Mouse (Mus musculus): Measurements from ENCODE around the gene St8sia1. TPM values are rescaled to one million over a fixed set of nuclear protein-coding genes. Genes with fewer than 3 reads are reported as not detected.
A peak's percentile ranks its signal among the peaks of the same experiment; 100 is the strongest.

Gene St8sia1
- polyA plus RNA-seq, 1 experiment from 2014 or later: 4.7 TPM

DNA sequence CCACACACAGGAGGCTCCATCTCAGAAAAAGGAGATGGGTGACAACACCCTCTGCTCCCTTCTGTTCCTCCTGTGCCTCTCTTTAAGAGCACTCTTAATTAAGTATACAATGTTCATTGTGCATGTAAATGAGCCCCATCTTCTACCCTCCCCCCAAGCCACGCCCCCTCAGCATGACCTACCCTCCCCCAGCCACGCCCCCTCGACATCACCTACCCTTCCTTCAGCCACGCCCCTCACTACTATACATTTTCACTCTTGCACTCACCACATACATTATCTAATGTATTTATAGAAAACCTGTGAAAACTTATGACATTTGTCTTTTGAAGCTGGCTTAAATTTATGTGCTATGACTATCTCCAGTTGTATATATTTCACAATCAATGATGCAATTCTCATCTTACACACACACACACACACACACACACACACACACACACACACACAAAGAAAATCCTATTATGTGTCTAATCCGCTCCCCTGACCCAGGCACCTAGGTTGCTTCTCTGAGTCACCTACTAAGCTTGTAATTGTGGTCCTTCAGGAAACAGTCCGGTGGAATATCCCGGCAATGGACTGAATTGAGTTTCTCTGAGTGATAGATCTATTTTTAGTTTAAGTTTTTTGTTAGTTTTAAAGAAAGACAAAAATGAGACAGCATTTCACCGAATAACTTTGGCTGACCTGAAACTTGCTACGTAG, 37.2 kb downstream of the St8sia1 start:
- WGBS: 89% methylated on average over 9 of the region's 9 CpGs
- H3K4me3 ChIP-seq (ENCODE audit: low read depth, low read length): no peak overlapping the region
- H3K4me2 ChIP-seq (ENCODE audit: low read length): no peak overlapping the region
- no peaks in the 10 kb centered on the region for H3K36me3 ChIP-seq (ENCODE audit: control insufficient read depth, insufficient read depth, low read length)
- H3K9ac ChIP-seq (ENCODE audit: low read length): no peak overlapping the region
- no peak overlapping the region for H3K27ac ChIP-seq (ENCODE audit: low read depth, low read length)
- no peaks in the 10 kb centered on the region for H3K27me3 ChIP-seq (replicated peaks; ENCODE audit: control insufficient read depth, insufficient read depth, low read length)
- no peak for ATAC-seq
- H3K9me3 ChIP-seq (replicated peaks; ENCODE audit: control insufficient read depth, low read length): no peaks in the 10 kb centered on the region
- no peak for DNase-seq (ENCODE audit: low spot score)
- H3K4me1 ChIP-seq (ENCODE audit: control insufficient read depth, insufficient read depth, low read length): peaks cover 2% of the 10 kb centered on the region; the same call in 1 of the 2 replicates

- no peak overlapping the region for H3K4me2 ChIP-seq (ENCODE audit: low read length)
- H3K4me3 ChIP-seq (ENCODE audit: low read depth, low read length): no peak overlapping the region
- peaks cover 2% of the 10 kb centered on the region; the same call in 1 of the 2 replicates for H3K4me1 ChIP-seq (ENCODE audit: control insufficient read depth, insufficient read depth, low read length)
- H3K9me3 ChIP-seq (replicated peaks; ENCODE audit: control insufficient read depth, low read length): no peaks in the 10 kb centered on the region
- WGBS: 54% methylated on average over 5 of the region's 5 CpGs
- peak; percentile 52 for DNase-seq (ENCODE audit: low spot score)
- H3K27ac ChIP-seq (ENCODE audit: low read depth, low read length): no peak overlapping the region
- H3K36me3 ChIP-seq (ENCODE audit: control insufficient read depth, insufficient read depth, low read length): no peaks in the 10 kb centered on the region
- no peaks in the 10 kb centered on the region for H3K27me3 ChIP-seq (replicated peaks; ENCODE audit: control insufficient read depth, insufficient read depth, low read length)
- peak; percentile 60 for ATAC-seq
- H3K9ac ChIP-seq (ENCODE audit: low read length): no peak overlapping the region
Measured at GRCm38 (mm10) chr6:142925921-142926320, 38.3 kb downstream of the St8sia1 start.

DNA sequence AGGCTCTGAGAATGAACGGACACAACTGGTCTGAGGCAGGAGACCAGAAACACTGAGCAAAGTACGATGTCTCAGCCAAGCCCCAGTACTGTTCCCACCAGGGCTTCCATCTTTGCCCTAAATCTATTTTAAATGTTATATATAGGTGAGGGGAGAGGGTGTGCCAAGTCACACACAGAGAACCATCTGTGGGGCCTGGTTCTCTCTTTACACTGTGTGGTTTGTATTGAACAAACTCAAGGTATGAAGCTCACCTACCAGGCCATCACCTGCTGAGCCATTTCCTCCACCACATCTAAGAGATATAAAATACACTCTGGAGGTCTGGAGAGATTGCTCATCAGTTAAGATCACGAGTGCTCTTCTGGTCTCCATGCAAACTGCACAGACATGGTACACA, 38.9 kb downstream of the St8sia1 start:
- no peak for DNase-seq (ENCODE audit: low spot score)
- 94% methylated on average over 3 of the region's 3 CpGs for WGBS
- no peak for ATAC-seq
- no peak overlapping the region for H3K9ac ChIP-seq (ENCODE audit: low read length)
- no peak overlapping the region for H3K4me2 ChIP-seq (ENCODE audit: low read length)
- no peak overlapping the region for H3K27ac ChIP-seq (ENCODE audit: low read depth, low read length)
- peaks cover 2% of the 10 kb centered on the region; the same call in 1 of the 2 replicates for H3K4me1 ChIP-seq (ENCODE audit: control insufficient read depth, insufficient read depth, low read length)
- no peak overlapping the region for H3K4me3 ChIP-seq (ENCODE audit: low read depth, low read length)
- no peaks in the 10 kb centered on the region for H3K36me3 ChIP-seq (ENCODE audit: control insufficient read depth, insufficient read depth, low read length)
- no peaks in the 10 kb centered on the region for H3K27me3 ChIP-seq (replicated peaks; ENCODE audit: control insufficient read depth, insufficient read depth, low read length)
- no peaks in the 10 kb centered on the region for H3K9me3 ChIP-seq (replicated peaks; ENCODE audit: control insufficient read depth, low read length)

- Histone ChIP-seq H3K27ac (ENCODE audit: low read depth, low read length) (no peak overlapping the region), H3K4me2 (ENCODE audit: low read length) (no peak overlapping the region), H3K36me3 (ENCODE audit: control insufficient read depth, insufficient read depth, low read length) (no peaks in the 10 kb centered on the region), H3K4me3 (ENCODE audit: low read depth, low read length) (no peak overlapping the region), H3K4me1 (ENCODE audit: control insufficient read depth, insufficient read depth, low read length) (no peaks in the 10 kb centered on the region), H3K27me3 (replicated peaks; ENCODE audit: control insufficient read depth, insufficient read depth, low read length) (no peaks in the 10 kb centered on the region), H3K9me3 (replicated peaks; ENCODE audit: control insufficient read depth, low read length) (no peaks in the 10 kb centered on the region), H3K9ac (ENCODE audit: low read length) (no peak overlapping the region)
- DNase-seq (ENCODE audit: low spot score): peak; percentile 56
- ATAC-seq: no peak
- 57% methylated on average over 5 of the region's 5 CpGs for WGBS
Measured at GRCm38 (mm10) chr6:142920901-142921300, 43.4 kb downstream of the St8sia1 start.

DNA sequence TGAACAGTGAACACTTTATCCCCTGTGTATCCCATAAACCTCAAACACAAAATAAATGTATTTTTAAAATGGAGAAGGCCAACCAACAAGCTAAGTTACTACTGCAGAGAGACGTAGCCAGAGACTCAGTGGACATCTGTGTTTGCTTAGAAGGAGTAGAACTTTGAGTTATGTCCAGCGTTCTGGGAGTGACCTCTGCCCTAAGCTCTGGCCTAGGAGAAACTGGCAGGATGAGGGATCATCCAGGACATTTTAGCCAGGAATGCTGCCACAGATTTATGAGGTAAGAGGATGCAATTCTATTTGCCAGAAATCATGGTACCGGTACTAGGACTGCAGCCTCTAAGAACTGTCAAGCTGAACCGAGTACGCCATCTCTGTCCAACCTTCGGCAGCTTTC, 45.6 kb downstream of the St8sia1 start:
- H3K27ac ChIP-seq (ENCODE audit: low read depth, low read length): no peak overlapping the region
- no peaks in the 10 kb centered on the region for H3K27me3 ChIP-seq (replicated peaks; ENCODE audit: control insufficient read depth, insufficient read depth, low read length)
- H3K36me3 ChIP-seq (ENCODE audit: control insufficient read depth, insufficient read depth, low read length): no peaks in the 10 kb centered on the region
- H3K4me2 ChIP-seq (ENCODE audit: low read length): no peak overlapping the region
- ATAC-seq (no peak), DNase-seq (ENCODE audit: low spot score) (no peak)
- H3K9ac ChIP-seq (ENCODE audit: low read length): no peak overlapping the region
- WGBS: 92% methylated on average over 6 of the region's 6 CpGs
- H3K9me3 ChIP-seq (replicated peaks; ENCODE audit: control insufficient read depth, low read length): no peaks in the 10 kb centered on the region
- H3K4me3 ChIP-seq (ENCODE audit: low read depth, low read length): no peak overlapping the region
- no peaks in the 10 kb centered on the region for H3K4me1 ChIP-seq (ENCODE audit: control insufficient read depth, insufficient read depth, low read length)

GRCm38 (mm10) chr6:142917471-142917901, 46.8 kb downstream of the St8sia1 start:
- WGBS: 90% methylated on average over 13 of the region's 13 CpGs
- H3K4me1 ChIP-seq (ENCODE audit: control insufficient read depth, insufficient read depth, low read length): no peaks in the 10 kb centered on the region
- H3K27ac ChIP-seq (ENCODE audit: low read depth, low read length): no peak overlapping the region

GRCm38 (mm10) chr6:142916271-142916941, 47.8 kb downstream of the St8sia1 start:
- no peak for ATAC-seq
- Histone ChIP-seq H3K4me3 (ENCODE audit: low read depth, low read length) (no peak overlapping the region), H3K9me3 (replicated peaks; ENCODE audit: control insufficient read depth, low read length) (no peaks in the 10 kb centered on the region), H3K36me3 (ENCODE audit: control insufficient read depth, insufficient read depth, low read length) (no peaks in the 10 kb centered on the region), H3K27ac (ENCODE audit: low read depth, low read length) (no peak overlapping the region), H3K9ac (ENCODE audit: low read length) (no peak overlapping the region), H3K4me1 (ENCODE audit: control insufficient read depth, insufficient read depth, low read length) (no peaks in the 10 kb centered on the region), H3K27me3 (replicated peaks; ENCODE audit: control insufficient read depth, insufficient read depth, low read length) (no peaks in the 10 kb centered on the region), H3K4me2 (ENCODE audit: low read length) (no peak overlapping the region)
- DNase-seq (ENCODE audit: low spot score): no peak
- 88% methylated on average over 11 of the region's 11 CpGs for WGBS

More at GRCm38 (mm10) chr6:142917471-142917901, 46.8 kb downstream of the St8sia1 start:
- Histone ChIP-seq H3K9me3 (replicated peaks; ENCODE audit: control insufficient read depth, low read length) (no peaks in the 10 kb centered on the region), H3K4me2 (ENCODE audit: low read length) (no peak overlapping the region), H3K4me3 (ENCODE audit: low read depth, low read length) (no peak overlapping the region), H3K36me3 (ENCODE audit: control insufficient read depth, insufficient read depth, low read length) (no peaks in the 10 kb centered on the region), H3K9ac (ENCODE audit: low read length) (no peak overlapping the region), H3K27me3 (replicated peaks; ENCODE audit: control insufficient read depth, insufficient read depth, low read length) (no peaks in the 10 kb centered on the region)
- ATAC-seq (no peak), DNase-seq (ENCODE audit: low spot score) (no peak)

DNA sequence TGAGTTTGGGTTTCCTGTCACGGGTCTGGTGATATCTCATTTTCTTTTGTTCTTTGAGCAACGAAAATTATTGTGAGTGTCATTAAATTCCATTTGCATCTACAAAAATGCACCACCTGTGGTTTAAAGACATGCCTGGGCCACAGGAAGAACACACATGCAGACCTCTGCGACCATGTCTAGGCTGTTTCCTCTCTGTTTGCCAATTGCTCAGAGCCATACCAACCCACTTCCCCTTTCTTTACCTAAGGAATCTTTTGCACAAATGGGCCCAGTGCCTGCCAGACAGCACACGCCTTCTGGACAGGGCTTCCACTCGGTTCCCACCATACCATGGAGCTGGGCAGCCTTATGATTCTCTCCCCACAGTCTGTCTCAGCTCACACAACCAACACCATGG, 48.8 kb downstream of the St8sia1 start:
- no peaks in the 10 kb centered on the region for H3K4me1 ChIP-seq (ENCODE audit: control insufficient read depth, insufficient read depth, low read length)
- no peak overlapping the region for H3K9ac ChIP-seq (ENCODE audit: low read length)
- no peak overlapping the region for H3K27ac ChIP-seq (ENCODE audit: low read depth, low read length)
- H3K27me3 ChIP-seq (replicated peaks; ENCODE audit: control insufficient read depth, insufficient read depth, low read length): no peaks in the 10 kb centered on the region
- 85% methylated on average over 5 of the region's 5 CpGs for WGBS
- no peak overlapping the region for H3K4me3 ChIP-seq (ENCODE audit: low read depth, low read length)
- DNase-seq (ENCODE audit: low spot score) (no peak), ATAC-seq (no peak)
- H3K9me3 ChIP-seq (replicated peaks; ENCODE audit: control insufficient read depth, low read length): no peaks in the 10 kb centered on the region
- H3K36me3 ChIP-seq (ENCODE audit: control insufficient read depth, insufficient read depth, low read length): no peaks in the 10 kb centered on the region
- H3K4me2 ChIP-seq (ENCODE audit: low read length): no peak overlapping the region

DNA sequence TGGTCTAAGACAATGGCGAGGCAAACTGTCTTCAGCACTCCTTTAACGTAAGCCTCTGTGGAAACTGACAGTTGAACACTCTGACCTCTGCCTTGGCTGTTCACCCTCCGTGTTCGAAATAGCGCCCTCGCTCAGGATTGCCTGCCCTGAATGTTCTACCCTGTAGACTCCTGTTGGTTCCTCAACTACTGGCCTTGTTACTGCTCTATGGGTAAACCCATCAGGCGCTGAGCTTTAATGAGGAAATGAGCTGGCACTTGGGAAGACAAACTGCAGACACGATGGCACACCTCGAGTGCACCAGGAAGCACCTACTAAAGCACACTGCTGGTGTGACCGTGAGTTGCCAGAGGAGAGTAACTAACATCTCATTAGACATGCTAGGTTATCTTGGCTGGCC, 49.6 kb downstream of the St8sia1 start:
- no peak for DNase-seq (ENCODE audit: low spot score)
- Histone ChIP-seq H3K4me1 (ENCODE audit: control insufficient read depth, insufficient read depth, low read length) (no peaks in the 10 kb centered on the region), H3K36me3 (ENCODE audit: control insufficient read depth, insufficient read depth, low read length) (no peaks in the 10 kb centered on the region), H3K9me3 (replicated peaks; ENCODE audit: control insufficient read depth, low read length) (no peaks in the 10 kb centered on the region), H3K9ac (ENCODE audit: low read length) (no peak overlapping the region), H3K4me3 (ENCODE audit: low read depth, low read length) (no peak overlapping the region), H3K4me2 (ENCODE audit: low read length) (no peak overlapping the region), H3K27me3 (replicated peaks; ENCODE audit: control insufficient read depth, insufficient read depth, low read length) (no peaks in the 10 kb centered on the region), H3K27ac (ENCODE audit: low read depth, low read length) (no peak overlapping the region)
- ATAC-seq: no peak
- WGBS: 89% methylated on average over 10 of the region's 10 CpGs
